Mouse (Mus musculus) kidney, postnatal 10 days (tissue): Measurements from ENCODE around the gene Vmn1r27.

Experiments used
- DNase-seq: peaks from one replicate; pipeline ENCODE4 v3.0.0; 2021; ENCODE audit warnings: mixed read lengths

Vmn1r27 gene

DNA sequence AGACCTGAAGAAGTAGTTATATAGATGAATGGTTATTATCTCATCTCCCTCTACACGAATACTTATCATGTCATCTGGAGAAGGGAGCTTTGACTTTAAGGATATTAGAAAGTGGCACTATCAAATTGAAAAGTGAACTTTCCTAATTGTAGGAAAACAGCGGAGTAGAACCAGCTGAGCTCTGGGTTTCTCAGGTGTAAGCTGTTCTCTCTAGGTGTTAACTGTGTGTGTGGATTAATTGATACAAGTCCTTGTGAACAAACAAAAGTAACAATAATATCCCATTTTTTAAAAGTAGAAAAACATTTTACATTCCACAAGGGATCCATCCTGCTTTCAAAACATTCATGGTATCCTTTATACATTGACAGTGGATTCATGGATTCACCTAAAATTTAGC is at the start of gene Vmn1r27:
Gene Vmn1r27 (minus strand): TSS at position 101 of the 400 bp plus-strand sequence.
- DNase-seq = no peak

DNA sequence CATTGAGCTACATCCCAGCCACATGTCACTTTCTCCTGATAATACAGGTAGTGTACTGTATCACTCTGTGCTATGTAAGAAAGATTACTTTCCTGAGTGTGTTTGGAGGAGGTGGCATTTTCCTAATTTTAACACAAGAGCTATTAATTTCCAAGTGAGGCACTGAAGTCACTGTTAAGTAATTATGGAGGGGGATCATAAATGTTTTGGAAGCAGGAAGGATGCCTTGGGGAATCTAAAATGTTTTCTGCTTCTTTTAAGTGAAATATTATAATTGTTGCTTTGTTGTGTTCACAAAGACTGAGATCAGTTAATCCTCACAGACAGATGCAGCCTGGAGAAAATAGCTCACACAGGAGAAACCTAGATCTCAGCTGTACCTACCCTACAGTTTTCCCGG is 43.1 kb upstream of the Vmn1r27 start, which contains the start of gene Vmn1r28:
Gene Vmn1r28 (plus strand): TSS at position 301 of the 400 bp plus-strand sequence.
- DNase-seq = no peak

DNA sequence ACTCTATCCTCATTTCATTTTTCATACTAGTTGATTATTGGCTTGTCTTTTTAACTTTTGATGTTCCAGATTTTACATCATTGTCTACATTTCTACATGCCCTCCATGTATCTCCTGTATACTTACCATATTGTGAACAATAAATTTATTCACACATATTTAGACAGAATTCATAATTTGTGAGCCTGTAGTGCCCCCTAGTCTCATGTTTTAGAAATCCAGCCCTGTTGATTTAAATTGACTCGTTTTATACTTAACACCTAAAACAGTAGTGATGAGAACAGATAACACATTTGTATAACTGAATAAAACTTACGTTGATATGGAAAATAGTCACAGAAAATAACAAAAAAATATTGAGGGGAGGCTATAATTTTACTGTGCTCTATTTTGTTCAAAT is 2.5 kb downstream of the Vmn1r27 start:
- no peak for DNase-seq
